Mouse (Mus musculus) forebrain, postnatal 0 days (tissue): ENCODE results near the gene Car11. TPM values are rescaled to one million over a fixed set of nuclear protein-coding genes. Genes with fewer than 3 reads are reported as not detected.
A peak's percentile ranks its signal among the peaks of the same experiment; 100 is the strongest.

Source experiments
- ATAC-seq: fragments of 200-750 bp; cut with Nextera tagmentation; 2 replicates; pipeline ENCODE4 v1.8.0; 2017; ENCODE audit warnings: mild to moderate bottlenecking, moderate library complexity
- DNase-seq: peaks from one replicate; pipeline ENCODE4 v3.0.0-alpha.2; 2015
- H3K27ac ChIP-seq: fragments of 300-500 bp; sonication (generic); 2 replicates; pipeline ENCODE4 v1.5.1; 2014; ENCODE audit warnings: low read depth, mild to moderate bottlenecking, antibody characterized with exemption, low read length, moderate library complexity, mixed read lengths
- H3K27me3 ChIP-seq: fragments of 300-500 bp; sonication (generic); 2 replicates; pipeline ENCODE4 v1.6.1; 2014; ENCODE audit warnings: mild to moderate bottlenecking, low read length, mixed read lengths; ENCODE audit not compliant: insufficient read depth
- H3K36me3 ChIP-seq: fragments of 300-500 bp; sonication (generic); 2 replicates; pipeline ENCODE4 v1.6.1; 2014; ENCODE audit warnings: mild to moderate bottlenecking, moderate library complexity; ENCODE audit not compliant: insufficient read depth
- H3K4me1 ChIP-seq: fragments of 300-500 bp; sonication (generic); 2 replicates; pipeline ENCODE4 v1.6.1; 2014; ENCODE audit warnings: antibody characterized with exemption; ENCODE audit not compliant: insufficient read depth
- H3K4me2 ChIP-seq: fragments of 300-500 bp; sonication (generic); 2 replicates; pipeline ENCODE4 v1.6.1; 2014; ENCODE audit warnings: low read depth, mild to moderate bottlenecking, moderate library complexity
- H3K4me3 ChIP-seq: fragments of 300-500 bp; sonication (generic); 2 replicates; pipeline ENCODE4 v1.5.1; 2014; ENCODE audit warnings: low read depth, low read length, mixed read lengths
- H3K9ac ChIP-seq: fragments of 300-500 bp; sonication (generic); 2 replicates; pipeline ENCODE4 v1.6.1; 2014; ENCODE audit warnings: mild to moderate bottlenecking
- H3K9me3 ChIP-seq: fragments of 300-500 bp; sonication (generic); 2 replicates; pipeline ENCODE4 v1.6.1; 2016; ENCODE audit warnings: low read length
- CTCF ChIP-seq: sonication (generic); IDR thresholded peaks from 2 replicates; pipeline ENCODE4 v1.5.1; 2016; ENCODE audit warnings: antibody characterized with exemption, control low read depth, low read depth
- WGBS: fragments of 180-500 bp; shearing (Covaris S2); extraction: QIAGEN DNeasy Blood & Tissue Kit; methylation state at CpG from one replicate; pipeline ENCODE4 v1.1.7; 2014; 5-methylcytosine and 5-hydroxymethylcytosine counted together
- polyA plus RNA-seq: library from polyadenylated mRNA; unstranded; fragments of >200 nt; fragmentation: Nextera tagmentation; extraction: Ambion mirVana; gene quantifications from 2 replicates; pipeline ENCODE4 v1.2.1, GENCODE M21; 2015
- total RNA-seq: library from RNA; depleted of rRNA; stranded (reverse); fragments of >200 nt; gene quantifications from 2 replicates; pipeline ENCODE4 v1.2.3, GENCODE M21; 2014

Gene Car11
- total and polyA plus RNA-seq, 2 experiments from 2014 or later: 102 to 104 TPM

DNA sequence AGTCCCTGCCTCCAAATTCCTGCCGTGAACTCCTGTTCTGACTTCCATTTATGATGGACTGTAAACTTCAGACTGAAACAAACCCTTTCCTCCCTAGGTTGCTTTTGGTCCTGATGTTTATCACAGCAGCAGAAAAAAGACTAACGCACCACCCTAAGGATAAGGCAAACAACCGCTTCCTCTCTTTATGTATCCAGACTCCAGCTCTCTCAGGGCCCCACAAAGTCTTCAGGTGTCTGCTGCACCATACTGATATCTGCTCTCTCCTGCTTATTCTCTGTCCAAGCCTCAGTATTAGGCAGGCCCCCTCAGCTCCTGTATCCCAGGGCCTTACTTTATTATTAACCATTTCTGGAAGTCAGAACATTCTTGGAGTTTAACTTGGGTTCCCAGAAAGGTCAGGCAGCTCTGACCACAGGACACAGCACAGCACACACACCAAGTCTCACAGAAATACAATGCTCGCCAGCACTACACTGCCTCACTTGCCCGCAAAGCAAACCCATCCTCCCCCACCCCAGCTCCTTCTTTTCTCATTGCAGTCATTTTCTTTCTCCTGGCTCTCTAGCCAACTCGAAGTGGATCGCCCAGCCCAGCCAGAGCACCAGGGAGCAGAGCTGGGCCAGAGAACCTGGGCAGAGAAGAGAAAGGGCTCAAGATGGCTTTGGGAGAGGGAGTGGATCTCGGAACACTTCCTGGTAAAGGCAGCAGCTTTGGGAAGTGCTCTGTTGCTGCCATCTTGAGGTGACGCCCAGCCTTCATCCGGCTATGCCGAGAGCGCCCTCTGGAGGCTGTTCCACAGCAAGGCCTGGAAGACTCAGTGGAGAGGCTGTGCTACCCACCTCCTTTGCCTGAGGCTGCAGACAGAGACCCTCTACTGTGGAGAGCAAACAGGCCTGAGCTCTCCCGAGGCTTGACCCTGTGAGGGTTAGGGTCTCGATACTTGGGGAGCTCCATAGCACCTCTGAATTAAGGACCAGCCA, 17.2 kb upstream of the Car11 start:
- peak overlapping the region; percentile 27 for H3K4me2 ChIP-seq
- DNase-seq (peak; percentile 93), ATAC-seq (peak; percentile 95)
- H3K9me3 ChIP-seq: no peaks in the 10 kb centered on the region
- no peak overlapping the region for H3K4me3 ChIP-seq
- no peaks in the 10 kb centered on the region; the same call in 1 of the 2 replicates for H3K36me3 ChIP-seq
- 0 out of 2 replicates have a peak overlapping the region, but pooled peaks have one; percentile 19 for H3K9ac ChIP-seq
- H3K27me3 ChIP-seq: no peaks in the 10 kb centered on the region
- no peaks in the 10 kb centered on the region for H3K4me1 ChIP-seq
- TF ChIP-seq CTCF: peak; percentile 99
- H3K27ac ChIP-seq: peak overlapping the region; percentile 48
- WGBS: 29% methylated on average over 14 of the region's 14 CpGs

GRCm38 (mm10) chr7:45683396-45684050, 16.1 kb upstream of the Car11 start, which contains the start of gene Ntn5:
Gene Ntn5 (plus strand): TSS chr7:45684022.
- Histone ChIP-seq H3K4me1 (no peaks in the 10 kb centered on the region), H3K36me3 (no peaks in the 10 kb centered on the region; the same call in 1 of the 2 replicates), H3K27ac (0 out of 2 replicates have a peak within 1 kb of the TSS, but pooled peaks have one; percentile 48), H3K9ac (no peak within 1 kb of the TSS), H3K4me3 (no peak within 1 kb of the TSS), H3K4me2 (no peak within 1 kb of the TSS), H3K9me3 (no peaks in the 10 kb centered on the region), H3K27me3 (no peaks in the 10 kb centered on the region)
- DNase-seq (no peak), ATAC-seq (no peak)
- TF ChIP-seq CTCF: no peak
- 77% methylated on average over 7 of the region's 7 CpGs for WGBS

- H3K9ac ChIP-seq: no peak overlapping the region
These were observed 13.8 kb upstream of the Car11 start for GRCm38 (mm10) chr7:45685811-45686210.

DNA sequence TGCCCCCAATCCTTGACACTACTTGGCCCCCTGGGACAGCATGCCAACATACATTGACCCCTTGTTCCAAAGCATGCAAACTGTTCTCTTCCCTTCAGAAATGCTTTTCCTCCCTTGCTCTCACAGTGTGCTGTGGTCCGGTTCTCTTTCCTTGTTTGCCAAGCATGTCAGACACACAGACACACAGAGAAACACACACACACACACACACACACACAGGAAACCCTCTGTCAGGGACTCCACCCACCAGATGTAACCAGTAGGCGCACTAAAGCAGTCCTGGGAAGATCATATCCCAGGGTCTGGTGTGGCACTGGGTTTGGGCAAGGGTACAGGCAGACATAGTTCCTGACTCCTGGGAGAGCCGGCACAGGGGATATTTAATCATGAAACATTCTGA, 12.8 kb upstream of the Car11 start:
- H3K27me3 ChIP-seq: no peaks in the 10 kb centered on the region
- ATAC-seq (no peak), DNase-seq (no peak)
- H3K4me3 ChIP-seq: no peak overlapping the region
- H3K9me3 ChIP-seq: no peaks in the 10 kb centered on the region
- no peaks in the 10 kb centered on the region for H3K4me1 ChIP-seq
- no peak overlapping the region for H3K27ac ChIP-seq
- no peak overlapping the region for H3K4me2 ChIP-seq
- TF ChIP-seq CTCF: no peak
- 77% methylated on average over 3 of the region's 3 CpGs for WGBS
- no peak overlapping the region for H3K9ac ChIP-seq
- H3K36me3 ChIP-seq: no peaks in the 10 kb centered on the region; the same call in 1 of the 2 replicates

More at GRCm38 (mm10) chr7:45685811-45686210, 13.8 kb upstream of the Car11 start:
- H3K27ac ChIP-seq: no peak overlapping the region
- 68% methylated on average over 10 of the region's 10 CpGs for WGBS
- no peaks in the 10 kb centered on the region for H3K4me1 ChIP-seq
- no peak for ATAC-seq
- no peak overlapping the region for H3K4me3 ChIP-seq
- no peaks in the 10 kb centered on the region; the same call in 1 of the 2 replicates for H3K36me3 ChIP-seq
- H3K27me3 ChIP-seq: no peaks in the 10 kb centered on the region
- TF ChIP-seq CTCF: no peak
- H3K4me2 ChIP-seq: no peak overlapping the region
- no peaks in the 10 kb centered on the region for H3K9me3 ChIP-seq
- no peak for DNase-seq

- H3K9me3 ChIP-seq: no peaks in the 10 kb centered on the region
- H3K36me3 ChIP-seq: no peaks in the 10 kb centered on the region
- no peaks in the 10 kb centered on the region for H3K4me1 ChIP-seq
- TF ChIP-seq CTCF: no peak
- H3K27ac ChIP-seq: no peak overlapping the region
- ATAC-seq (no peak), DNase-seq (no peak)
- H3K27me3 ChIP-seq: no peaks in the 10 kb centered on the region
- H3K4me3 ChIP-seq: no peak overlapping the region
- no peak overlapping the region for H3K9ac ChIP-seq
- WGBS: 71% methylated on average over 6 of the region's 6 CpGs
- no peak overlapping the region for H3K4me2 ChIP-seq
These were observed 10.5 kb upstream of the Car11 start for GRCm38 (mm10) chr7:45689099-45689498.

DNA sequence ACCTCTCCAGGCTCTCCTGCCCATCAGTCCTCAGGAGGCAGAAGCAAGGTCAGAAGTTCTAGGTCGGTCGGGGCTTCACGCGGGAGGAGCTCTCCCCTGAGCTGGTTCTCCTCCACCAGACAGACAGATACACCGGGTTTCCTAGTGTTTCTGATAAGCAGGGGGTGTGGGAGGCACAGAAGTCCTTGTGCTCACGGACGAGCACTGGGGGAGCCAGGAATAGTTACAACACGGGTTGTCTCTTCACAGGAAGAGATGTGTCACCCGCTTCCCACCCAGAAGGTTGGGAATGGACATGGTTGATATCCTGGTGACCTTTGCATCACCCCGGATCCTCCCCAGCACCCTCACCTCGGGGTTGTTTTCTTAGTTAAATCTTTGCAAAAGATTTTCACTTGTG, 9.8 kb upstream of the Car11 start:
- WGBS: 80% methylated on average over 11 of the region's 11 CpGs
- H3K36me3 ChIP-seq: no peaks in the 10 kb centered on the region

DNA sequence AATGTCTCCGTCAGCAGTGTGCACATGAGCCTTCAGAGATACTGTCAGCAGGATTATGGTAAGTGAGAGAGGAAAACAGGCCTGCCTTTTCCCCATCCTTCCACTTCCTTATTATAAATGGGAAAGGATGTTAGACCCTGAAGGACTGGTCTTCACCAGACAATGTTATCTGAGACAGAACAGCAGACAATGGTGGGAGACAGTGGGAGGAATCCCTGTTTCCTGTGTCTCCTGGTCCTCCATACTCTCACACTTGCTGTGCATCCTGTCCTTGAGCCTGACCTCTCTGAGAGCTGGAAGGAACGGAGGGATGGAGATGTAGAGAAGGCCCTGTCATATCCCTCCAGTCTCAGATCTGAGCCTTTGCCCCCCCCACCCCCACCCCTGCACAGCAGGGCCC, 7.3 kb upstream of the Car11 start:
- H3K36me3 ChIP-seq: no peaks in the 10 kb centered on the region
- H3K9me3 ChIP-seq: no peaks in the 10 kb centered on the region
- DNase-seq (no peak), ATAC-seq (no peak)
- H3K4me1 ChIP-seq: no peaks in the 10 kb centered on the region
- no peak overlapping the region for H3K4me2 ChIP-seq
- no peak overlapping the region for H3K27ac ChIP-seq
- no peaks in the 10 kb centered on the region for H3K27me3 ChIP-seq
- no peak overlapping the region for H3K4me3 ChIP-seq
- 85% methylated on average over 2 of the region's 2 CpGs for WGBS
- no peak overlapping the region for H3K9ac ChIP-seq
- TF ChIP-seq CTCF: no peak

More for the DNA sequence above, 9.8 kb upstream of the Car11 start:
- no peaks in the 10 kb centered on the region for H3K27me3 ChIP-seq
- no peak overlapping the region for H3K4me3 ChIP-seq
- TF ChIP-seq CTCF: no peak
- no peak for ATAC-seq
- DNase-seq: no peak
- no peak overlapping the region for H3K27ac ChIP-seq
- H3K4me1 ChIP-seq: no peaks in the 10 kb centered on the region
- no peaks in the 10 kb centered on the region for H3K9me3 ChIP-seq
- no peak overlapping the region for H3K4me2 ChIP-seq
- H3K9ac ChIP-seq: no peak overlapping the region
